Mouse (Mus musculus) forebrain, embryonic 15.5 days (tissue): Measurements from ENCODE around the gene Gm37240. TPM values are rescaled to one million over a fixed set of nuclear protein-coding genes. Genes with fewer than 3 reads are reported as not detected.

ENCODE experiments used
- ATAC-seq: fragments of 200-750 bp; cut with Nextera tagmentation; replicated peaks from 2 replicates; pipeline ENCODE4 v1.8.0; 2017; ENCODE audit warnings: mild to moderate bottlenecking, moderate TSS enrichment, moderate library complexity
- H3K27ac ChIP-seq: fragments of 300-500 bp; sonication (generic); replicated peaks from 2 replicates; pipeline ENCODE4 v1.5.1; 2015; ENCODE audit warnings: mild to moderate bottlenecking, inconsistent platforms
- H3K27me3 ChIP-seq: fragments of 300-500 bp; sonication (generic); 2 replicates; pipeline ENCODE4 v1.6.1; 2015; ENCODE audit warnings: inconsistent platforms
- H3K36me3 ChIP-seq: fragments of 300-500 bp; sonication (generic); 2 replicates; pipeline ENCODE4 v1.6.1; 2015; ENCODE audit warnings: mild to moderate bottlenecking, inconsistent platforms
- H3K4me1 ChIP-seq: fragments of 300-500 bp; sonication (generic); 2 replicates; pipeline ENCODE4 v1.6.1; 2015; ENCODE audit warnings: inconsistent platforms
- H3K4me2 ChIP-seq: fragments of 300-500 bp; sonication (generic); replicated peaks from 2 replicates; pipeline ENCODE4 v1.6.1; 2015; ENCODE audit warnings: mild to moderate bottlenecking, inconsistent platforms
- H3K4me3 ChIP-seq: fragments of 300-500 bp; sonication (generic); 2 replicates; pipeline ENCODE4 v1.5.1; 2015; ENCODE audit warnings: mild to moderate bottlenecking, inconsistent platforms
- H3K9ac ChIP-seq: fragments of 300-500 bp; sonication (generic); replicated peaks from 2 replicates; pipeline ENCODE4 v1.6.1; 2015; ENCODE audit warnings: mild to moderate bottlenecking, inconsistent platforms
- H3K9me3 ChIP-seq: fragments of 300-500 bp; sonication (generic); 2 replicates; pipeline ENCODE4 v1.6.1; 2016; ENCODE audit warnings: inconsistent platforms
- WGBS: fragments of 180-500 bp; shearing (Covaris S2); methylation state at CpG from one replicate; pipeline ENCODE4 v1.1.7; 2015; ENCODE audit warnings: mixed read lengths; 5-methylcytosine and 5-hydroxymethylcytosine counted together
- polyA plus RNA-seq: library from polyadenylated mRNA; unstranded; fragments of >200 nt; fragmentation: Nextera tagmentation; extraction: Ambion mirVana; gene quantifications from 2 replicates; pipeline ENCODE4 v1.2.1, GENCODE M21; 2015

The Gm37240 gene
- polyA plus RNA-seq, 1 experiment from 2014 or later: 2.2 TPM

GRCm38 (mm10) chr3:84687488-84687846 is 1199.9 kb downstream of the Gm37240 start:
- no peaks in the 10 kb centered on the region for H3K27me3 ChIP-seq
- ATAC-seq: no peak
- WGBS: 60% methylated on average over 2 of the region's 2 CpGs
- no peaks in the 10 kb centered on the region for H3K36me3 ChIP-seq
- H3K27ac ChIP-seq: no peak overlapping the region
- no peak overlapping the region for H3K9ac ChIP-seq
- H3K4me2 ChIP-seq: no peak overlapping the region
- peaks cover 4% of the 10 kb centered on the region; the same call in 1 of the 2 replicates for H3K4me1 ChIP-seq
- no peaks in the 10 kb centered on the region for H3K9me3 ChIP-seq
- no peak overlapping the region for H3K4me3 ChIP-seq

GRCm38 (mm10) chr3:84686799-84687487 is 1200.4 kb downstream of the Gm37240 start:
- H3K9ac ChIP-seq: no peak overlapping the region
- peaks cover 4% of the 10 kb centered on the region; the same call in 1 of the 2 replicates for H3K4me1 ChIP-seq
- no peaks in the 10 kb centered on the region for H3K9me3 ChIP-seq
- 70% methylated on average over 7 of the region's 7 CpGs for WGBS
- H3K27ac ChIP-seq: no peak overlapping the region
- no peaks in the 10 kb centered on the region for H3K36me3 ChIP-seq
- H3K27me3 ChIP-seq: no peaks in the 10 kb centered on the region
- ATAC-seq: no peak
- H3K4me2 ChIP-seq: no peak overlapping the region
- H3K4me3 ChIP-seq: no peak overlapping the region

- Histone ChIP-seq H3K4me1 (peaks cover 4% of the 10 kb centered on the region; the same call in 1 of the 2 replicates), H3K36me3 (no peaks in the 10 kb centered on the region), H3K4me3 (no peak overlapping the region), H3K9ac (no peak overlapping the region), H3K4me2 (no peak overlapping the region), H3K27me3 (no peaks in the 10 kb centered on the region), H3K9me3 (no peaks in the 10 kb centered on the region), H3K27ac (no peak overlapping the region)
- no peak for ATAC-seq
- 87% methylated on average over 2 of the region's 2 CpGs for WGBS
Observed at GRCm38 (mm10) chr3:84686294-84686672, 1201.0 kb downstream of the Gm37240 start.

- Histone ChIP-seq H3K4me2 (no peak overlapping the region), H3K36me3 (no peaks in the 10 kb centered on the region), H3K27me3 (no peaks in the 10 kb centered on the region), H3K9me3 (no peaks in the 10 kb centered on the region), H3K4me3 (no peak overlapping the region), H3K27ac (no peak overlapping the region), H3K9ac (no peak overlapping the region), H3K4me1 (peaks cover 4% of the 10 kb centered on the region; the same call in 1 of the 2 replicates)
- ATAC-seq: no peak
- WGBS: 75% methylated on average over 8 of the region's 8 CpGs
Observed at GRCm38 (mm10) chr3:84685662-84686293, 1201.5 kb downstream of the Gm37240 start.

GRCm38 (mm10) chr3:84683788-84684187 is 1203.5 kb downstream of the Gm37240 start:
- no peak for ATAC-seq
- H3K4me1 ChIP-seq: no peaks in the 10 kb centered on the region
- H3K27ac ChIP-seq: no peak overlapping the region
- H3K27me3 ChIP-seq: no peaks in the 10 kb centered on the region
- WGBS: 93% methylated on average over 6 of the region's 6 CpGs
- no peaks in the 10 kb centered on the region for H3K9me3 ChIP-seq
- H3K4me2 ChIP-seq: no peak overlapping the region
- no peak overlapping the region for H3K4me3 ChIP-seq
- H3K36me3 ChIP-seq: no peaks in the 10 kb centered on the region
- H3K9ac ChIP-seq: no peak overlapping the region

- no peak overlapping the region for H3K27ac ChIP-seq
- WGBS: 91% methylated on average over 8 of the region's 8 CpGs
Observed at GRCm38 (mm10) chr3:84681699-84682098, 1205.6 kb downstream of the Gm37240 start.

GRCm38 (mm10) chr3:84680062-84680461 is 1207.3 kb downstream of the Gm37240 start:
- 85% methylated on average over 7 of the region's 7 CpGs for WGBS
- no peaks in the 10 kb centered on the region for H3K36me3 ChIP-seq
- H3K9me3 ChIP-seq: no peaks in the 10 kb centered on the region
- no peak overlapping the region for H3K27ac ChIP-seq
- no peak for ATAC-seq
- no peak overlapping the region for H3K4me3 ChIP-seq
- no peaks in the 10 kb centered on the region for H3K4me1 ChIP-seq
- H3K4me2 ChIP-seq: no peak overlapping the region
- no peak overlapping the region for H3K9ac ChIP-seq
- no peaks in the 10 kb centered on the region for H3K27me3 ChIP-seq

More at GRCm38 (mm10) chr3:84681699-84682098, 1205.6 kb downstream of the Gm37240 start:
- Histone ChIP-seq H3K27me3 (no peaks in the 10 kb centered on the region), H3K9me3 (no peaks in the 10 kb centered on the region), H3K36me3 (no peaks in the 10 kb centered on the region), H3K4me1 (no peaks in the 10 kb centered on the region), H3K4me2 (no peak overlapping the region), H3K4me3 (no peak overlapping the region), H3K9ac (no peak overlapping the region)
- no peak for ATAC-seq

- WGBS: 92% methylated on average over 8 of the region's 8 CpGs
- H3K4me3 ChIP-seq: no peak overlapping the region
- H3K4me2 ChIP-seq: no peak overlapping the region
- no peaks in the 10 kb centered on the region for H3K9me3 ChIP-seq
- no peak overlapping the region for H3K9ac ChIP-seq
- no peak overlapping the region for H3K27ac ChIP-seq
- no peaks in the 10 kb centered on the region for H3K27me3 ChIP-seq
- ATAC-seq: no peak
- H3K4me1 ChIP-seq: no peaks in the 10 kb centered on the region
- no peaks in the 10 kb centered on the region for H3K36me3 ChIP-seq
Observed at GRCm38 (mm10) chr3:84679542-84679941, 1207.8 kb downstream of the Gm37240 start.

GRCm38 (mm10) chr3:84678891-84679290 is 1208.4 kb downstream of the Gm37240 start:
- 84% methylated on average over 5 of the region's 5 CpGs for WGBS
- Histone ChIP-seq H3K36me3 (no peaks in the 10 kb centered on the region), H3K9ac (no peak overlapping the region), H3K27me3 (no peaks in the 10 kb centered on the region), H3K4me1 (no peaks in the 10 kb centered on the region), H3K4me3 (no peak overlapping the region), H3K4me2 (no peak overlapping the region), H3K27ac (no peak overlapping the region), H3K9me3 (no peaks in the 10 kb centered on the region)
- no peak for ATAC-seq

- H3K9ac ChIP-seq: no peak overlapping the region
- no peaks in the 10 kb centered on the region for H3K36me3 ChIP-seq
- WGBS: 79% methylated on average over 5 of the region's 5 CpGs
- no peaks in the 10 kb centered on the region for H3K4me1 ChIP-seq
- H3K9me3 ChIP-seq: no peaks in the 10 kb centered on the region
- H3K27ac ChIP-seq: no peak overlapping the region
- no peak overlapping the region for H3K4me2 ChIP-seq
- no peak for ATAC-seq
- no peak overlapping the region for H3K4me3 ChIP-seq
- no peaks in the 10 kb centered on the region for H3K27me3 ChIP-seq
Observed at GRCm38 (mm10) chr3:84675710-84676109, 1211.6 kb downstream of the Gm37240 start.

- H3K9me3 ChIP-seq: no peaks in the 10 kb centered on the region
- H3K4me2 ChIP-seq: no peak overlapping the region
- no peak overlapping the region for H3K27ac ChIP-seq
- 93% methylated on average over 6 of the region's 6 CpGs for WGBS
- no peak for ATAC-seq
- no peaks in the 10 kb centered on the region for H3K36me3 ChIP-seq
- H3K4me1 ChIP-seq: no peaks in the 10 kb centered on the region
- H3K4me3 ChIP-seq: no peak overlapping the region
- no peaks in the 10 kb centered on the region for H3K27me3 ChIP-seq
- no peak overlapping the region for H3K9ac ChIP-seq
Observed at GRCm38 (mm10) chr3:84673552-84673951, 1213.8 kb downstream of the Gm37240 start.

GRCm38 (mm10) chr3:84672136-84672535 is 1215.2 kb downstream of the Gm37240 start:
- no peaks in the 10 kb centered on the region for H3K36me3 ChIP-seq
- no peaks in the 10 kb centered on the region for H3K9me3 ChIP-seq
- no peak overlapping the region for H3K4me3 ChIP-seq
- ATAC-seq: no peak
- WGBS: 93% methylated on average over 12 of the region's 12 CpGs
- no peaks in the 10 kb centered on the region for H3K27me3 ChIP-seq
- H3K27ac ChIP-seq: no peak overlapping the region
- H3K9ac ChIP-seq: no peak overlapping the region
- no peak overlapping the region for H3K4me2 ChIP-seq
- no peaks in the 10 kb centered on the region for H3K4me1 ChIP-seq

- no peak overlapping the region for H3K27ac ChIP-seq
- H3K9ac ChIP-seq: no peak overlapping the region
- no peak overlapping the region for H3K4me2 ChIP-seq
- H3K36me3 ChIP-seq: no peaks in the 10 kb centered on the region
- H3K4me1 ChIP-seq: peaks cover 11% of the 10 kb centered on the region
- no peaks in the 10 kb centered on the region for H3K9me3 ChIP-seq
- H3K27me3 ChIP-seq: peaks cover 15% of the 10 kb centered on the region
- H3K4me3 ChIP-seq: no peak overlapping the region
- 90% methylated on average over 3 of the region's 3 CpGs for WGBS
- no peak for ATAC-seq
Observed at GRCm38 (mm10) chr3:84668957-84669356, 1218.4 kb downstream of the Gm37240 start.
